Mouse (Mus musculus) ES-E14 (cell line): ENCODE results near the gene Ldhc. TPM values are rescaled to one million over a fixed set of nuclear protein-coding genes. Genes with fewer than 3 reads are reported as not detected.

Experiments used
- DNase-seq: peaks from one replicate; pipeline ENCODE4 v3.0.0-alpha.2; 2013; ENCODE audit warnings: low read depth, low spot score
- H3K27ac ChIP-seq: 2 replicates; pipeline ENCODE4 v1.5.1; 2012; ENCODE audit warnings: low read depth, mild to moderate bottlenecking, low read length, moderate library complexity, mixed read lengths; ENCODE audit not compliant: poor library complexity, insufficient read depth, severe bottlenecking
- H3K36me3 ChIP-seq: 2 replicates; pipeline ENCODE4 v1.6.1; 2012; ENCODE audit warnings: mild to moderate bottlenecking, low read length, moderate library complexity, mixed read lengths; ENCODE audit not compliant: control insufficient read depth, poor library complexity, insufficient read depth, severe bottlenecking
- H3K4me1 ChIP-seq, 2 experiments: fragments of 150-350 bp in 1 of 2; sonication (generic) in 1 of 2; 2 replicates each; pipeline ENCODE4 v1.6.1; 2012; ENCODE audit warnings: low read length in 2 of 2, mild to moderate bottlenecking in 1 of 2, mixed read lengths in 1 of 2; ENCODE audit not compliant: control insufficient read depth in 2 of 2, insufficient read depth in 2 of 2, poor library complexity in 1 of 2
- H3K4me3 ChIP-seq, 2 experiments: fragments of 150-350 bp in 1 of 2; sonication (generic) in 1 of 2; 2 replicates each; pipeline ENCODE4 v1.5.1; 2012; ENCODE audit warnings: low read length in 2 of 2, low read depth in 1 of 2, mild to moderate bottlenecking in 1 of 2, mixed read lengths in 1 of 2; ENCODE audit not compliant: insufficient read depth in 1 of 2, poor library complexity in 1 of 2, severe bottlenecking in 1 of 2
- H3K9ac ChIP-seq: 2 replicates; pipeline ENCODE4 v1.6.1; 2012; ENCODE audit warnings: low read depth, mild to moderate bottlenecking, low read length, mixed read lengths; ENCODE audit not compliant: poor library complexity, insufficient read depth, severe bottlenecking
- H3K9me3 ChIP-seq: fragments of 150-350 bp; sonication (generic); 2 replicates; pipeline ENCODE4 v1.6.1; 2012; ENCODE audit warnings: low read depth, mild to moderate bottlenecking, low read length; ENCODE audit not compliant: control insufficient read depth, insufficient read depth
- CHD2 ChIP-seq: IDR thresholded peaks from 2 replicates; pipeline ENCODE4 v1.6.1; 2014; ENCODE audit warnings: mild to moderate bottlenecking, low read depth, low read length, inconsistent platforms
- HCFC1 ChIP-seq: IDR thresholded peaks from 2 replicates; pipeline ENCODE4 v1.6.1; 2012; ENCODE audit warnings: low read length, inconsistent platforms, borderline replicate concordance; ENCODE audit not compliant: insufficient read depth
- MAFK ChIP-seq: IDR thresholded peaks from 2 replicates; pipeline ENCODE4 v1.6.1; 2014; ENCODE audit warnings: mild to moderate bottlenecking, low read depth, low read length, inconsistent platforms; ENCODE audit not compliant: insufficient read depth
- ZC3H11A ChIP-seq: IDR thresholded peaks from 2 replicates; pipeline ENCODE4 v1.6.1; 2012; ENCODE audit warnings: low read depth, mild to moderate bottlenecking, inconsistent platforms, low read length, borderline replicate concordance
- ZNF384 ChIP-seq: IDR thresholded peaks from 2 replicates; pipeline ENCODE4 v1.6.1; 2012; ENCODE audit warnings: low read depth, low read length, inconsistent platforms
- in situ Hi-C, 2 experiments: fragments of 600-800 bp; cut with MboI; formaldehyde crosslinking; loops; one replicate each; pipeline ENCODE4 v1.15.1; 2025; ENCODE audit warnings: low sequenced_read_pairs in 2 of 2, inconsistent platforms in 1 of 2; ENCODE audit not compliant: unreplicated experiment in 2 of 2
- total RNA-seq: library from RNA; depleted of rRNA; stranded (reverse); fragments of 300-350 nt; gene quantifications from 2 replicates; pipeline ENCODE4 v1.2.3, GENCODE M21; 2012

The Ldhc gene
- total RNA-seq, 1 experiment = 3.4 TPM

DNA sequence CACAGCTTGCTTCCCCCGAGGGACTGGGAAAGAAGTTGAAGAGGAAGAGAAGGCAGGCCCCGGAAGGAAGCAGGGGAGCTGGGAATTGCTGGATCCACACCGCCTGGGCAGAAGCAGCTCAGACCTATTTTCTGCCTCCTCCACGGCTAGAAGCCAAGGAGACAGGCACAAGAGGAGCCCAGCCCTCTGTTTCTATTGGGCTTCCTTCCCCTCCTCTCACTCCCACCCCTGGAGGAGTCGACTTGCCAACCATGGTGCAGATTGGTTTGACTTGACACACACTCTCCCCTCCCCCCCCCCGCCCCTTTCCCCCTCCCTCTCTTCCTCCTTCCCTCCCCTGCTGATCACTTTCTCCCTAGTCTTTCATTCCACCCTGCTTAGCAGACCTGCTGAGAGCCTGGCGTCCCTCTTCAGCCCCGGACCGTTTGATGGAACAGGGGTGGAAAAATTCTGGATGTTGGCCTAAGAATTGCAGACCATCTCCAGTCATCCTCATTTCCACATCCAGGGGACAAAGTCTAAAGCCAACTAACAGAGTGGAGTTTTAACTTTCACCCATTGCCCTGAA is 22.8 kb upstream of the Ldhc start:
- TF ChIP-seq ZNF384 = no peak
- TF ChIP-seq HCFC1 = no peak
- no peak for TF ChIP-seq MAFK
- TF ChIP-seq CHD2 = no peak
- TF ChIP-seq ZC3H11A = no peak
- no peaks in the 10 kb centered on the region for H3K9me3 ChIP-seq
- H3K36me3 ChIP-seq = no peaks in the 10 kb centered on the region
- peaks cover 9 to 46% of the 10 kb centered on the region in 2 experiments for H3K4me1 ChIP-seq
- DNase-seq = no peak
- H3K27ac ChIP-seq = peak overlapping the region; percentile 26; the same call in 1 of the 2 replicates
- H3K9ac ChIP-seq = peak overlapping the region; percentile 13; the same call in 1 of the 2 replicates
- 0 out of 4 replicates have a peak overlapping the region, but pooled peaks of 1 of the 2 experiments have one; percentile 5 for H3K4me3 ChIP-seq
- in situ Hi-C loops = no loop called here

DNA sequence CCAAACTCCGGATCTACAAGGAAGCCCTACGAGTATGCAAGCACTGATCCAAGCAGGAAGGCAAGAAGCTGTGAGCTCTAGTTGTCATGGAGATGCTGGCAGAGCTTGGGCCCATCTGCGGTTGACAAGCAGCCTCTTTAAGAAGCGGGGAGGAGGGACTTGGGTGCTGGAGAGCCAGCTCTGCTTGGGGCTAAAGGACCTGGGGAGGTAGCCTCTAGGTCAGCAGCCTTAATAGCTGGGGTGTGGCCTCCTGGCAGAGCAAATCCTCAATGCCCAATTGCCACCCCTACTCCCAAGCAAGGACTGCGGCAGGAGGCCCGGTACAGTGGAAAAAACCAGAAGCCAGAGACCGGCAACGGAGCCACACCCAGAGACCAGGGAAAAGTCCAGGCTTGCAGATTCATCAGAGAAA is 22.1 kb upstream of the Ldhc start:
- in situ Hi-C loops = no loop called here

DNA sequence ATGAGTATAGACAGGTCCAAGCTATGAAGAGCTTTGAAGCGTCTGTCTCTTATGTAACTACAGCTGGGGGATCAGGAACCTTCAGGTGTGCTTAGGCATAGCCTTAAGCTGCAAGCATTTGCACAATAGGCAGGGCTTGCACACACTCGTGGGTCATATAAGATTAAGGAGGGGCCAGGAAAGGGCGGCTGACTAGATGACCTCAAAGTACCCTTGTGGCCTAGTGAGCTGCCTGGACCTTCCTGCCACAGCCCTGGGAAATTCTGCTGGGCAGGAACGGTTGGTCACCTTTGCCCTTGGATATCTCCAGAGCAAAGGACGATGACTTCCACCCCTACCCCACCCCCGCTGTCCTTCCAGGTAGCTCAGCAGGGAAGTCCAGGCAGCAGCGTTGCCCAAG is 21.6 kb upstream of the Ldhc start:
- Histone ChIP-seq H3K4me3 (no peak overlapping the region), H3K27ac (peak overlapping the region; percentile 41), H3K36me3 (no peaks in the 10 kb centered on the region), H3K4me1 (peaks cover 9 to 46% of the 10 kb centered on the region in 2 experiments), H3K9me3 (no peaks in the 10 kb centered on the region), H3K9ac (peak overlapping the region; percentile 5; the same call in 1 of the 2 replicates)
- TF ChIP-seq ZNF384 (no peak), HCFC1 (no peak), MAFK (no peak), CHD2 (no peak), ZC3H11A (no peak)
- in situ Hi-C loops = no loop called here
- no peak for DNase-seq

More for the DNA sequence above, 22.1 kb upstream of the Ldhc start:
- Histone ChIP-seq H3K9ac (no peak overlapping the region), H3K27ac (peak overlapping the region; percentile 41), H3K4me3 (peak overlapping the region in 1 of 2 experiments; percentile 28; a peak in 2 of 4 replicates), H3K36me3 (no peaks in the 10 kb centered on the region), H3K4me1 (peaks cover 9 to 46% of the 10 kb centered on the region in 2 experiments), H3K9me3 (no peaks in the 10 kb centered on the region)
- DNase-seq = no peak
- TF ChIP-seq CHD2 = no peak
- TF ChIP-seq HCFC1 = no peak
- TF ChIP-seq ZNF384 = no peak
- TF ChIP-seq ZC3H11A = no peak
- no peak for TF ChIP-seq MAFK

DNA sequence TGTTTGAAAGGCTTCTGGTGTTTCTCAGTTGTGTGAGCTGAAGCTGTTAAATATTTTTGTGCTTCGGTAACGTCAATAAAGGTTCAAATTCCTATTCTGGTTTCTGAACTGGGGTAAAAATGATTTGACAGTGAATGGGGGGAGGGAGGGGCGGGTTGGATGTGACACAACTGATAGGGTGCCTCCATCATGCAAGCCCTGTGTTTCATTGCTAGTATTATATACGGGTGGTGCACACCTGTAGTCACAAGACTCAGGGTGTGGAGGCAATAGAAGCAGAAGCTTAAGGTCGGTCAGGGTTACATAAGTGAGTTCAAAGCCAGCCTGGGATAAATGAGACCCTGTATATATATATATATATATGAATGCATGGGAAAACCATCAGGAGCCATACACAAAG is 21.1 kb upstream of the Ldhc start:
- Histone ChIP-seq H3K9ac (no peak overlapping the region), H3K4me1 (peaks cover 10 to 46% of the 10 kb centered on the region in 2 experiments), H3K4me3 (no peak overlapping the region), H3K36me3 (no peaks in the 10 kb centered on the region), H3K27ac (peak overlapping the region; percentile 41; the same call in 1 of the 2 replicates), H3K9me3 (no peaks in the 10 kb centered on the region)
- in situ Hi-C loops = no loop called here
- TF ChIP-seq ZC3H11A (no peak), MAFK (no peak), HCFC1 (no peak), CHD2 (no peak), ZNF384 (no peak)
- no peak for DNase-seq
